Mouse (Mus musculus) heart, embryonic 12.5 days (tissue): Measurements from ENCODE around the gene Zfp970. TPM values are rescaled to one million over a fixed set of nuclear protein-coding genes. Genes with fewer than 3 reads are reported as not detected.
"Not testable (repeated sequence)": the region's sequence is repeated elsewhere in the genome, so short reads cannot be mapped to it uniquely, and the experiment has no call there.

Experiments used
- ATAC-seq: fragments of 200-750 bp; cut with Nextera tagmentation; 2 replicates; pipeline ENCODE4 v1.8.0; 2017; ENCODE audit warnings: moderate TSS enrichment, moderate library complexity; ENCODE audit not compliant: insufficient number of reproducible peaks, low FRiP score
- H3K27ac ChIP-seq: fragments of 300-500 bp; sonication (generic); 2 replicates; pipeline ENCODE4 v1.5.1; 2016; ENCODE audit warnings: mild to moderate bottlenecking, moderate library complexity; ENCODE audit not compliant: poor library complexity, severe bottlenecking
- H3K27me3 ChIP-seq: fragments of 300-500 bp; sonication (generic); replicated peaks from 2 replicates; pipeline ENCODE4 v1.6.1; 2016; ENCODE audit warnings: mild to moderate bottlenecking, moderate library complexity
- H3K36me3 ChIP-seq: fragments of 300-500 bp; sonication (generic); 2 replicates; pipeline ENCODE4 v1.6.1; 2016; ENCODE audit warnings: mild to moderate bottlenecking, moderate library complexity
- H3K4me1 ChIP-seq: fragments of 300-500 bp; sonication (generic); replicated peaks from 2 replicates; pipeline ENCODE4 v1.6.1; 2016; ENCODE audit warnings: mild to moderate bottlenecking
- H3K4me2 ChIP-seq: fragments of 300-500 bp; sonication (generic); 2 replicates; pipeline ENCODE4 v1.6.1; 2016; ENCODE audit warnings: mild to moderate bottlenecking, moderate library complexity
- H3K4me3 ChIP-seq: fragments of 300-500 bp; sonication (generic); 2 replicates; pipeline ENCODE4 v1.5.1; 2016; ENCODE audit warnings: mild to moderate bottlenecking
- H3K9ac ChIP-seq: fragments of 300-500 bp; sonication (generic); 2 replicates; pipeline ENCODE4 v1.6.1; 2016; ENCODE audit warnings: mild to moderate bottlenecking, moderate library complexity
- H3K9me3 ChIP-seq: fragments of 300-500 bp; sonication (generic); replicated peaks from 2 replicates; pipeline ENCODE4 v1.6.1; 2016; ENCODE audit warnings: mild to moderate bottlenecking, moderate library complexity
- WGBS: fragments of 180-500 bp; shearing (Covaris S2); methylation state at CpG from one replicate; pipeline ENCODE4 v1.1.7; 2016; 5-methylcytosine and 5-hydroxymethylcytosine counted together
- polyA plus RNA-seq: library from polyadenylated mRNA; unstranded; fragments of >200 nt; fragmentation: Nextera tagmentation; extraction: Ambion mirVana; gene quantifications from 2 replicates; pipeline ENCODE4 v1.2.1, GENCODE M21; 2016

The Zfp970 gene
- polyA plus RNA-seq, 1 experiment from 2014 or later = 11.7 TPM

- not testable (repeated sequence) for H3K4me2 ChIP-seq, H3K36me3 ChIP-seq, H3K9ac ChIP-seq, H3K27ac ChIP-seq, ATAC-seq, H3K4me3 ChIP-seq, H3K4me1 ChIP-seq, H3K27me3 ChIP-seq
- WGBS = 78% methylated on average over 9 of the region's 9 CpGs
- H3K9me3 ChIP-seq = peaks cover 22% of the 10 kb centered on the region
Observed at GRCm38 (mm10) chr2:177517746-177518145, 53.2 kb downstream of the Zfp970 start.

- ATAC-seq, H3K4me1 ChIP-seq, H3K4me2 ChIP-seq, H3K27me3 ChIP-seq, H3K36me3 ChIP-seq, H3K9ac ChIP-seq, H3K4me3 ChIP-seq, H3K27ac ChIP-seq: not testable (repeated sequence)
- H3K9me3 ChIP-seq = peaks cover 28% of the 10 kb centered on the region
- 67% methylated on average over 7 of the region's 7 CpGs for WGBS
Observed at GRCm38 (mm10) chr2:177518354-177518753, 53.8 kb downstream of the Zfp970 start.

- WGBS = 54% methylated on average over 1 of the region's 1 CpGs
- H3K27ac ChIP-seq, H3K36me3 ChIP-seq, H3K9ac ChIP-seq, H3K4me3 ChIP-seq, H3K4me1 ChIP-seq, H3K4me2 ChIP-seq, H3K27me3 ChIP-seq, ATAC-seq: not testable (repeated sequence)
- H3K9me3 ChIP-seq = peaks cover 25% of the 10 kb centered on the region
Observed at GRCm38 (mm10) chr2:177518960-177519359, 54.4 kb downstream of the Zfp970 start.

- no peak for ATAC-seq
- peaks cover 21% of the 10 kb centered on the region for H3K9me3 ChIP-seq
- no peak overlapping the region for H3K4me3 ChIP-seq
- no peak overlapping the region for H3K27ac ChIP-seq
- H3K9ac ChIP-seq = no peak overlapping the region
- no peaks in the 10 kb centered on the region for H3K36me3 ChIP-seq
- no peak overlapping the region for H3K4me2 ChIP-seq
- no peaks in the 10 kb centered on the region for H3K4me1 ChIP-seq
- H3K27me3 ChIP-seq = no peaks in the 10 kb centered on the region
- WGBS = 75% methylated on average over 8 of the region's 8 CpGs
Observed at GRCm38 (mm10) chr2:177520035-177520434, 55.5 kb downstream of the Zfp970 start.

- H3K9me3 ChIP-seq = peaks cover 16% of the 10 kb centered on the region
- H3K4me2 ChIP-seq = no peak overlapping the region
- no peaks in the 10 kb centered on the region for H3K27me3 ChIP-seq
- H3K4me1 ChIP-seq = no peaks in the 10 kb centered on the region
- WGBS = 90% methylated on average over 20 of the region's 20 CpGs
- H3K9ac ChIP-seq = no peak overlapping the region
- ATAC-seq = no peak
- H3K36me3 ChIP-seq = no peaks in the 10 kb centered on the region
- H3K27ac ChIP-seq = no peak overlapping the region
- no peak overlapping the region for H3K4me3 ChIP-seq
Observed at GRCm38 (mm10) chr2:177523061-177523460, 58.5 kb downstream of the Zfp970 start.

- H3K36me3 ChIP-seq, H3K9ac ChIP-seq, H3K27me3 ChIP-seq, H3K4me3 ChIP-seq, ATAC-seq, H3K27ac ChIP-seq, H3K4me2 ChIP-seq, H3K4me1 ChIP-seq: not testable (repeated sequence)
- 81% methylated on average over 6 of the region's 6 CpGs for WGBS
- peaks cover 16% of the 10 kb centered on the region for H3K9me3 ChIP-seq
Observed at GRCm38 (mm10) chr2:177523674-177524073, 59.1 kb downstream of the Zfp970 start.

- H3K27me3 ChIP-seq, H3K4me2 ChIP-seq, ATAC-seq, H3K4me3 ChIP-seq, H3K4me1 ChIP-seq, H3K9ac ChIP-seq, H3K27ac ChIP-seq, H3K36me3 ChIP-seq: not testable (repeated sequence)
- H3K9me3 ChIP-seq = peaks cover 16% of the 10 kb centered on the region
- 80% methylated on average over 16 of the region's 16 CpGs for WGBS
Observed at GRCm38 (mm10) chr2:177524171-177524570, 59.6 kb downstream of the Zfp970 start.

Other genes with a start within 250 kb of the Zfp970 start
- gene Gm14409, start 197.7 kb upstream of the Zfp970 start, polyA plus RNA-seq = not detected in 2 replicates
- gene Gm14412, start 140.4 kb upstream of the Zfp970 start, polyA plus RNA-seq = 0.28 and 0.48 TPM in 2 replicates
- 7.7 and 8.5 TPM in 2 replicates for gene Gm14418, start 66.4 kb upstream of the Zfp970 start, polyA plus RNA-seq
- gene Gm14403, start 33.5 kb downstream of the Zfp970 start, polyA plus RNA-seq = 6.2 and 6.5 TPM in 2 replicates
- not detected in 2 replicates for gene Gm14406, start 113.5 kb downstream of the Zfp970 start, polyA plus RNA-seq